Mouse (Mus musculus): Measurements from ENCODE around the gene Mup6. TPM values are rescaled to one million over a fixed set of nuclear protein-coding genes. Genes with fewer than 3 reads are reported as not detected.
"Not testable (repeated sequence)": the region's sequence is repeated elsewhere in the genome, so short reads cannot be mapped to it uniquely, and the experiment has no call there.

Gene Mup6
- polyA plus RNA-seq, 1 experiment from 2014 or later = not detected

DNA sequence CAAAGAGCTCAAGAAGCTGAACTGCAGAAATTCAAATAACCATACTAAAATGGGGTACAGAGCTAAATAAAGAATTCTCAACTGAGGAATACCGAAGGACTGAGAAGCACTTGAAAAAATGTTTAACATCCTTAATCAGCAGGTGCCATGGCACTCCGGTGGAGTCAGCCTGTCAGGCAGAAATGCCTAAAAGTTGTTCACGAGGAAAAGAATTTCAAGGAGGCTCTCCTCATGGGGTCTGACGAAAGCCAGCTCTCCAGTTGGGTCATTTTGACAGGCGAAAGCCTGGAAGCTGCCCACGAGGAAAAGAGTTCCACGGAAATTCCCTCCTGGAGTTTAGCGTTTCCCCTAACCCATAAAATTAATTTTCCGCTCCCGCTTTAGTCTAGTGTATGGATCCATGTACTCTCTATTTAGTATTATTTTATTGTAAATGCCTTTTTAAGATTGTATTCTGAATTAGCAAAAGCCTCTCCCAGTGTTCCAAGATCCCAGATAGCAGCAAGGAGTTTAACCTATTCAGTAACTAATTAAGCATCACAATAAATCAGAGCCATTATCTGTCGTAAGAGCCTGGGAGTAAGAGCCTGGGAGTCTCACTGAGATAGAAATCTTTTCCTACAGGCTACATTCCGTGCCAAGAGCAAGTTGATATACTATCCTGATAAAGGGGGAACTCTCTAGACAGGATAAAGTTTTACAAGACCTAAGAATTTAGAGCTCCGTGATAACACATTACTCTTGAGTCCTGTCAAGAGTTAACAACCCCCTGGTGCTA, 65.4 kb downstream of the Mup6 start:
- H3K4me2 ChIP-seq; H3K9me3 ChIP-seq; H3K27me3 ChIP-seq; H3K9ac ChIP-seq; H3K4me1 ChIP-seq (replicated peaks); H3K4me3 ChIP-seq; H3K36me3 ChIP-seq; ATAC-seq (ENCODE audit: low read depth); H3K27ac ChIP-seq (replicated peaks): not testable (repeated sequence)
- 60% methylated on average over 13 of the region's 13 CpGs for WGBS

Other genes with a start within 250 kb of the Mup6 start
- 60.3 and 67.3 TPM in 2 replicates for gene Inip, start 162.7 kb upstream of the Mup6 start, polyA plus RNA-seq (2015; fragmentation: Nextera tagmentation; extraction: Ambion mirVana)
- gene Snx30, start 158.5 kb upstream of the Mup6 start, polyA plus RNA-seq (2015; fragmentation: Nextera tagmentation; extraction: Ambion mirVana) = 12.9 and 14.8 TPM in 2 replicates
- not detected in 2 replicates for gene Slc46a2, start 49.2 kb upstream of the Mup6 start, polyA plus RNA-seq (2015; fragmentation: Nextera tagmentation; extraction: Ambion mirVana)
- gene Mup4, start 3.6 kb upstream of the Mup6 start, polyA plus RNA-seq (2015; fragmentation: Nextera tagmentation; extraction: Ambion mirVana) = not detected in 2 replicates
- gene Mup7, start 106.2 kb downstream of the Mup6 start, polyA plus RNA-seq (2015; fragmentation: Nextera tagmentation; extraction: Ambion mirVana) = not detected in 2 replicates
- gene Mup2, start 190.0 kb downstream of the Mup6 start, polyA plus RNA-seq (2015; fragmentation: Nextera tagmentation; extraction: Ambion mirVana) = 0.41 TPM in 1 of 2 replicates, not detected in the other

Measured in neural tube, embryonic 13.5 days (tissue).